Mouse (Mus musculus): ENCODE measurements around the gene Galr3.
A peak's percentile ranks its signal among the peaks of the same experiment; 100 is the strongest.
"Not testable (repeated sequence)": the region's sequence is repeated elsewhere in the genome, so short reads cannot be mapped to it uniquely, and the experiment has no call there.

Galr3 gene

GRCm38 (mm10) chr15:79026511-79027290, 15.0 kb upstream of the Galr3 start:
- DNase-seq (ENCODE audit: low read depth, low spot score) = no peak

GRCm38 (mm10) chr15:79027291-79028205, 14.1 kb upstream of the Galr3 start:
- no peak for DNase-seq (ENCODE audit: low read depth, low spot score)

GRCm38 (mm10) chr15:79028237-79028738, 13.4 kb upstream of the Galr3 start, which contains the start of gene H1f0:
Gene H1f0 (plus strand): TSS chr15:79028450.
- peak; percentile 73 for DNase-seq (ENCODE audit: low read depth, low spot score)

- no peak for DNase-seq (ENCODE audit: low read depth, low spot score)
Measured at GRCm38 (mm10) chr15:79028823-79029484, 12.7 kb upstream of the Galr3 start.

GRCm38 (mm10) chr15:79029519-79030241, 12.0 kb upstream of the Galr3 start:
- no peak for DNase-seq (ENCODE audit: low read depth, low spot score)

GRCm38 (mm10) chr15:79030551-79031435, 10.9 kb upstream of the Galr3 start:
- peak; percentile 90 for DNase-seq (ENCODE audit: low read depth, low spot score)

GRCm38 (mm10) chr15:79031908-79032307, 9.8 kb upstream of the Galr3 start:
- DNase-seq (ENCODE audit: low read depth, low spot score) = not testable (repeated sequence)

- DNase-seq (ENCODE audit: low read depth, low spot score) = no peak
Measured at GRCm38 (mm10) chr15:79037913-79038328, 3.8 kb upstream of the Galr3 start.

GRCm38 (mm10) chr15:79038331-79038730, 3.4 kb upstream of the Galr3 start:
- no peak for DNase-seq (ENCODE audit: low read depth, low spot score)

GRCm38 (mm10) chr15:79038853-79039252, 2.8 kb upstream of the Galr3 start:
- DNase-seq (ENCODE audit: low read depth, low spot score) = no peak

GRCm38 (mm10) chr15:79040501-79041416, 926 bp upstream of the Galr3 start:
- no peak for DNase-seq (ENCODE audit: low read depth, low spot score)

- DNase-seq (ENCODE audit: low read depth, low spot score) = no peak
Measured at GRCm38 (mm10) chr15:79042721-79043491, 1.2 kb downstream of the Galr3 start.

- no peak for DNase-seq (ENCODE audit: low read depth, low spot score)
Measured at GRCm38 (mm10) chr15:79044837-79045236, 3.2 kb downstream of the Galr3 start.

- DNase-seq (ENCODE audit: low read depth, low spot score) = no peak
Measured at GRCm38 (mm10) chr15:79048186-79048585, 6.5 kb downstream of the Galr3 start.

GRCm38 (mm10) chr15:79050160-79050845, 8.6 kb downstream of the Galr3 start:
- no peak for DNase-seq (ENCODE audit: low read depth, low spot score)

- DNase-seq (ENCODE audit: low read depth, low spot score) = no peak
Measured at GRCm38 (mm10) chr15:79050964-79051363, 9.3 kb downstream of the Galr3 start.

All from telencephalon, adult 2 months (tissue).